Mouse (Mus musculus) myocyte (in vitro differentiated cells): ENCODE data around the gene Pafah1b2.

Experiments
- E2F4 ChIP-seq: IDR thresholded peaks from one replicate; pipeline ENCODE4 v1.6.1; 2011; ENCODE audit warnings: mild to moderate bottlenecking, control low read depth, moderate library complexity; ENCODE audit not compliant: insufficient read depth
- MAX ChIP-seq: IDR thresholded peaks from one replicate; pipeline ENCODE4 v1.6.1; 2011; ENCODE audit warnings: low read depth, mild to moderate bottlenecking, control low read depth
- MYOD1 ChIP-seq, 3 experiments: IDR thresholded peaks; one replicate each; pipeline ENCODE4 v1.6.1; 2011; ENCODE audit warnings: control low read depth in 2 of 3, low read depth in 2 of 3, mild to moderate bottlenecking in 2 of 3, moderate library complexity in 1 of 3; ENCODE audit not compliant: insufficient read length in 2 of 3, control insufficient read depth in 1 of 3
- POLR2A ChIP-seq: IDR thresholded peaks from one replicate; pipeline ENCODE4 v1.6.1; 2011; ENCODE audit warnings: low read depth, mild to moderate bottlenecking, control low read depth, moderate library complexity; ENCODE audit not compliant: insufficient read length
- POLR2AphosphoS2 ChIP-seq: IDR thresholded peaks from one replicate; pipeline ENCODE4 v1.6.1; 2011; ENCODE audit warnings: low read depth, control low read depth; ENCODE audit not compliant: insufficient read length
- TCF12 ChIP-seq: IDR thresholded peaks from one replicate; pipeline ENCODE4 v1.6.1; 2011; ENCODE audit warnings: mild to moderate bottlenecking, control low read depth; ENCODE audit not compliant: poor library complexity, insufficient read depth, severe bottlenecking
- USF1 ChIP-seq: IDR thresholded peaks from one replicate; pipeline ENCODE4 v1.6.1; 2011; ENCODE audit warnings: low read depth, mild to moderate bottlenecking, control low read depth, moderate library complexity

- TF ChIP-seq POLR2A (no peak), MYOD1 (IDR thresholded peaks at IDR 0.05; ENCODE audit: control insufficient read depth in 1 of 3, insufficient read length in 2 of 3, low read depth in 2 of 3) (no peak), TCF12 (no peak), MAX (no peak), USF1 (no peak), E2F4 (no peak), POLR2AphosphoS2 (no peak)
These were observed 24.4 kb upstream of the Pafah1b2 start for GRCm38 (mm10) chr9:46036881-46037280.
